Mouse (Mus musculus): ENCODE results near the gene Clec10a. TPM values are rescaled to one million over a fixed set of nuclear protein-coding genes. Genes with fewer than 3 reads are reported as not detected.
"Not testable (repeated sequence)": the region's sequence is repeated elsewhere in the genome, so short reads cannot be mapped to it uniquely, and the experiment has no call there.

Clec10a gene
- polyA plus RNA-seq, 1 experiment = 4.6 TPM

GRCm38 (mm10) chr11:70139171-70139570 lies 16.8 kb upstream of the Clec10a start:
- DNase-seq = no peak
- TF ChIP-seq POLR2A (IDR thresholded peaks at IDR 0.05; ENCODE audit: control insufficient read depth, extremely low read depth, insufficient read depth, low read length, poor library complexity) (no peak), CTCF (IDR thresholded peaks at IDR 0.05; ENCODE audit: borderline replicate concordance, control insufficient read depth, extremely low read depth, insufficient read depth, low read length, poor library complexity) (no peak)
- H3K36me3 ChIP-seq (ENCODE audit: control insufficient read depth, insufficient read depth, low read length) = no peaks in the 10 kb centered on the region
- no peak overlapping the region for H3K4me3 ChIP-seq (ENCODE audit: control insufficient read depth, insufficient read depth, low read length)
- H3K27ac ChIP-seq (ENCODE audit: control insufficient read depth, insufficient read depth, low read length) = no peak overlapping the region
- H3K27me3 ChIP-seq (ENCODE audit: control insufficient read depth, insufficient read depth, low read length) = no peaks in the 10 kb centered on the region
- WGBS = 96% methylated on average over 10 of the region's 10 CpGs
- H3K4me1 ChIP-seq (replicated peaks; ENCODE audit: control insufficient read depth, insufficient read depth, low read length) = no peaks in the 10 kb centered on the region; the same call in 1 of the 2 replicates

- Histone ChIP-seq H3K27me3 (ENCODE audit: control insufficient read depth, insufficient read depth, low read length) (no peaks in the 10 kb centered on the region), H3K4me1 (replicated peaks; ENCODE audit: control insufficient read depth, insufficient read depth, low read length) (no peaks in the 10 kb centered on the region), H3K4me3 (ENCODE audit: control insufficient read depth, insufficient read depth, low read length) (no peak overlapping the region), H3K36me3 (ENCODE audit: control insufficient read depth, insufficient read depth, low read length) (no peaks in the 10 kb centered on the region), H3K27ac (ENCODE audit: control insufficient read depth, insufficient read depth, low read length) (no peak overlapping the region)
- DNase-seq = no peak
- TF ChIP-seq POLR2A (IDR thresholded peaks at IDR 0.05; ENCODE audit: control insufficient read depth, extremely low read depth, insufficient read depth, low read length, poor library complexity) (no peak), CTCF (IDR thresholded peaks at IDR 0.05; ENCODE audit: borderline replicate concordance, control insufficient read depth, extremely low read depth, insufficient read depth, low read length, poor library complexity) (no peak)
- WGBS = 90% methylated on average over 3 of the region's 3 CpGs
Measured at GRCm38 (mm10) chr11:70151072-70151471, 4.9 kb upstream of the Clec10a start.

GRCm38 (mm10) chr11:70162336-70162735 lies 6.3 kb downstream of the Clec10a start:
- 90% methylated on average over 3 of the region's 3 CpGs for WGBS
- Histone ChIP-seq H3K4me3 (ENCODE audit: control insufficient read depth, insufficient read depth, low read length) (no peak overlapping the region), H3K27ac (ENCODE audit: control insufficient read depth, insufficient read depth, low read length) (no peak overlapping the region), H3K4me1 (replicated peaks; ENCODE audit: control insufficient read depth, insufficient read depth, low read length) (no peaks in the 10 kb centered on the region), H3K27me3 (ENCODE audit: control insufficient read depth, insufficient read depth, low read length) (no peaks in the 10 kb centered on the region), H3K36me3 (ENCODE audit: control insufficient read depth, insufficient read depth, low read length) (no peaks in the 10 kb centered on the region)
- TF ChIP-seq CTCF (IDR thresholded peaks at IDR 0.05; ENCODE audit: borderline replicate concordance, control insufficient read depth, extremely low read depth, insufficient read depth, low read length, poor library complexity) = no peak
- no peak for TF ChIP-seq POLR2A (IDR thresholded peaks at IDR 0.05; ENCODE audit: control insufficient read depth, extremely low read depth, insufficient read depth, low read length, poor library complexity)
- no peak for DNase-seq

- Histone ChIP-seq H3K36me3 (ENCODE audit: control insufficient read depth, insufficient read depth, low read length) (no peaks in the 10 kb centered on the region), H3K4me3 (ENCODE audit: control insufficient read depth, insufficient read depth, low read length) (no peak overlapping the region), H3K27ac (ENCODE audit: control insufficient read depth, insufficient read depth, low read length) (no peak overlapping the region), H3K4me1 (replicated peaks; ENCODE audit: control insufficient read depth, insufficient read depth, low read length) (no peaks in the 10 kb centered on the region), H3K27me3 (ENCODE audit: control insufficient read depth, insufficient read depth, low read length) (no peaks in the 10 kb centered on the region)
- TF ChIP-seq CTCF (IDR thresholded peaks at IDR 0.05; ENCODE audit: borderline replicate concordance, control insufficient read depth, extremely low read depth, insufficient read depth, low read length, poor library complexity) (no peak), POLR2A (IDR thresholded peaks at IDR 0.05; ENCODE audit: control insufficient read depth, extremely low read depth, insufficient read depth, low read length, poor library complexity) (no peak)
- no peak for DNase-seq
- WGBS = 50% methylated on average over 16 of the region's 16 CpGs
Measured at GRCm38 (mm10) chr11:70165972-70166921, 10.2 kb downstream of the Clec10a start.

GRCm38 (mm10) chr11:70168136-70168535 lies 12.1 kb downstream of the Clec10a start:
- Histone ChIP-seq H3K4me3 (ENCODE audit: control insufficient read depth, insufficient read depth, low read length) (no peak overlapping the region), H3K4me1 (replicated peaks; ENCODE audit: control insufficient read depth, insufficient read depth, low read length) (no peaks in the 10 kb centered on the region), H3K27ac (ENCODE audit: control insufficient read depth, insufficient read depth, low read length) (no peak overlapping the region), H3K36me3 (ENCODE audit: control insufficient read depth, insufficient read depth, low read length) (no peaks in the 10 kb centered on the region), H3K27me3 (ENCODE audit: control insufficient read depth, insufficient read depth, low read length) (no peaks in the 10 kb centered on the region)
- WGBS = 94% methylated on average over 7 of the region's 7 CpGs
- DNase-seq = no peak
- no peak for TF ChIP-seq CTCF (IDR thresholded peaks at IDR 0.05; ENCODE audit: borderline replicate concordance, control insufficient read depth, extremely low read depth, insufficient read depth, low read length, poor library complexity)
- TF ChIP-seq POLR2A (IDR thresholded peaks at IDR 0.05; ENCODE audit: control insufficient read depth, extremely low read depth, insufficient read depth, low read length, poor library complexity) = no peak

GRCm38 (mm10) chr11:70169471-70169870 lies 13.5 kb downstream of the Clec10a start:
- not testable (repeated sequence) for H3K4me1 ChIP-seq (replicated peaks; ENCODE audit: control insufficient read depth, insufficient read depth, low read length); H3K36me3 ChIP-seq (ENCODE audit: control insufficient read depth, insufficient read depth, low read length); H3K4me3 ChIP-seq (ENCODE audit: control insufficient read depth, insufficient read depth, low read length); H3K27ac ChIP-seq (ENCODE audit: control insufficient read depth, insufficient read depth, low read length); H3K27me3 ChIP-seq (ENCODE audit: control insufficient read depth, insufficient read depth, low read length); DNase-seq
- WGBS = 54% methylated on average over 7 of the region's 7 CpGs
